Mouse (Mus musculus): Measurements from ENCODE around the gene Pglyrp1. TPM values are rescaled to one million over a fixed set of nuclear protein-coding genes. Genes with fewer than 3 reads are reported as not detected.

Pglyrp1 gene
- polyA plus RNA-seq, 1 experiment: not detected

DNA sequence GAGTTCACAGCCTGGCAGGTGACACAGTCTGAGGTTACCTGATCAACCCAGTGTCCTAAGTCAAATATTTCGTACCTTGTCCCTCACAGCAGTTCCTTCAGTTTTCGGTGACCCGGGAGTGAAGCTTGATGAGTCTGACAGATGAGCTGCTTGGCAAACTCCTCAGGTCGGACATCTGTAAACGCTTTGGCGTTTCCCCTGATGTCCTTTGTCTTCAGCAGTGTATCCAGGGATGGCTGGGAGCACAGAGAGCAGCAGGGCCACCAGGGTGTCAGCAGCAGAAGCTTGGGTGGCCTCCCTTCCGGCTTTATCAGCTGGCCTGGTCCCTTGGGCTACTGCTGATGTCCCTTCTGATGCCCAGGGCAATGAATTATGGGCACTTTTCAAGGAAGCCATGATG is 7.6 kb downstream of the Pglyrp1 start:
- H3K4me1 ChIP-seq (ENCODE audit: control insufficient read depth, insufficient read depth, low read length): no peaks in the 10 kb centered on the region
- no peak overlapping the region for H3K27ac ChIP-seq (ENCODE audit: insufficient read depth, low read depth, low read length)
- WGBS: 82% methylated on average over 7 of the region's 7 CpGs
- TF ChIP-seq POLR2A (IDR thresholded peaks at IDR 0.05; ENCODE audit: insufficient read depth, low read depth, low read length): no peak
- no peak for TF ChIP-seq CTCF (IDR thresholded peaks at IDR 0.05; ENCODE audit: insufficient read depth, low read depth, low read length)
- no peak overlapping the region for H3K4me3 ChIP-seq (ENCODE audit: insufficient read depth, low read depth, low read length)

DNA sequence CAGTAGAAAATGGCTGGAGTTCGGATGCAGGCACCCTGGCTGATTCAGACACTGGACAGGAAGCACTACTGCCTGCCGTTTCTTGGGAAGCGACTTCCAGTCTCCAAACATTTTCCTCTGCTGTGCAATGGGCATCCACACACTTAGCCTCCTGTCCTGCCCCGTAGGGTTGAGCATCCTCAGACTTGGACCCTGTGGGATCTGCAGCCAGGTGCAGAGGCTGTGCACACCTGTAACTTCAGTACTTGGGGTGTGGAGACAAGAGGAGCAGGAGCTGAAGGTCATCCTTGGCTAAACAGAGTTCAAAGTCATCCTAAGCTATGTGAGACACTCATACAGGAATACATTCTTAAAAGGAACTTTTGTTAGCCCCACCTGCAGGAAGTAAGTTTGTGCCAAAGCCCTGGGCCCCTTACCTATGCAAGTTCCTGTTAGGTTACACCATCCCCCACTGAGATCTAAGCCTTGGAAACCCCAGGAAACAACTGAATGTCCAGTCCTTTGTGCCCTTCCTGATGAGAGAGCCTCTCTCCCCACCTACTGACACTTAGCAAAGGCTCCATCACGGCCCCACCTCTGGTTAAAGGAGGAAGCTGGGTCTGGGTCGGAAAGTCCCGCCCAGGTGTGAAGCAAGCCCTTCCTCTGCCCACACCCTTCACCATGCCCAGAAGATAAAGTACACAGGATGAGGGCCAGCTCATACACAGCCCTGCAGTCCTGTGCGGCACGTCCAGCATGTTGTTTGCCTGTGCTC is 13.0 kb downstream of the Pglyrp1 start:
- peak overlapping the region; percentile 8; the same call in 1 of the 2 replicates for H3K4me3 ChIP-seq (ENCODE audit: insufficient read depth, low read depth, low read length)
- TF ChIP-seq CTCF (IDR thresholded peaks at IDR 0.05; ENCODE audit: insufficient read depth, low read depth, low read length) (no peak), POLR2A (IDR thresholded peaks at IDR 0.05; ENCODE audit: insufficient read depth, low read depth, low read length) (no peak)
- H3K4me1 ChIP-seq (ENCODE audit: control insufficient read depth, insufficient read depth, low read length): no peaks in the 10 kb centered on the region
- no peak overlapping the region for H3K27ac ChIP-seq (ENCODE audit: insufficient read depth, low read depth, low read length)
- WGBS: 76% methylated on average over 9 of the region's 9 CpGs

DNA sequence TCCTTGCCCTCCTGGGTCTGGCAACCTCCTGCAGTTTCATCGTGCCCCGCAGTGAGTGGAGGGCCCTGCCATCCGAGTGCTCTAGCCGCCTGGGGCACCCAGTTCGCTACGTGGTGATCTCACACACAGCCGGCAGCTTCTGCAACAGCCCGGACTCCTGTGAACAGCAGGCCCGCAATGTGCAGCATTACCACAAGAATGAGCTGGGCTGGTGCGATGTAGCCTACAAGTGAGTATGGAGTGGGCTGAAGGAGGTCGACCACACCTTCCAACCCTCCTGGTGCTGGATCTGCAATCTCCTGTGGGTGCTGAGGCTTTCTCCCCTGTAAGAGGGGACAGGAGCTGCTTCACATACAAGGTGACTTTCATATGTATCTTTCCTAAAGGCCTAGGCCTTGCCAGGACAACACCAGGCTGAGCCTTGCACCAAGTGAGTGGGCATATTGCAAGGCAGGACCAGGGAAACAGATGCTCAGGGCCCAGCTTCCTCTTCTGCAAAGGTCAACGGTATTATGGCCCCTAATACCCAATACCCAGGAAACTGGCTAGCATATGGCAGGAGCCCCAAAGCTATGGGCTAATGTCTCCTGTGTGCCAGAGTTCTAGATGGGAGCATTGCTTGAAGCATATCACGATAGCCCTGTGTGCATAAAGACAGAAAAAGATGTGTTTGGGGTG is 13.8 kb downstream of the Pglyrp1 start:
- H3K4me1 ChIP-seq (ENCODE audit: control insufficient read depth, insufficient read depth, low read length): no peaks in the 10 kb centered on the region
- H3K4me3 ChIP-seq (ENCODE audit: insufficient read depth, low read depth, low read length): peak overlapping the region; percentile 8; the same call in 1 of the 2 replicates
- no peak overlapping the region for H3K27ac ChIP-seq (ENCODE audit: insufficient read depth, low read depth, low read length)
- 68% methylated on average over 13 of the region's 13 CpGs for WGBS
- TF ChIP-seq POLR2A (IDR thresholded peaks at IDR 0.05; ENCODE audit: insufficient read depth, low read depth, low read length): no peak
- TF ChIP-seq CTCF (IDR thresholded peaks at IDR 0.05; ENCODE audit: insufficient read depth, low read depth, low read length): no peak

DNA sequence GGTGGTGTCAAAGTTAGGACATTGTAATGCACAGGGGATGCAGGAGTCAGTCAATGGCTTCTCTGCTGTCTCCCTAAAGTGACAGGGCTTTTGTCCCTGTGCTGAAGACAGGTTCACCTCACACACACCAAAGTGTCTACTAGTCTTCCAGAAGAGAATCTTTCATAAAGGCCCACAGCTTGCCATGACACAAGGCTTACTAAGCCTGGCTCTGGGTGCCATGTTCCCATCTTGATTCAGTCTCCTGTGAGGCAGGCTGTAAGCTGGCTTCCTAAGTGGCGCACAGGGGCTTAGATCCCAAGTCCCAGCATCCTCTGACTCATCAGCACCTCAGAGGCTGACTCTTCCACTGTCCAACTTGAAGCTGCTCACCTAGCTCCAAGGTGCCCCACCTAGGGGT is 15.8 kb downstream of the Pglyrp1 start:
- no peaks in the 10 kb centered on the region for H3K4me1 ChIP-seq (ENCODE audit: control insufficient read depth, insufficient read depth, low read length)
- WGBS: 97% methylated on average over 1 of the region's 1 CpGs
- no peak for TF ChIP-seq POLR2A (IDR thresholded peaks at IDR 0.05; ENCODE audit: insufficient read depth, low read depth, low read length)
- TF ChIP-seq CTCF (IDR thresholded peaks at IDR 0.05; ENCODE audit: insufficient read depth, low read depth, low read length): no peak
- no peak overlapping the region for H3K4me3 ChIP-seq (ENCODE audit: insufficient read depth, low read depth, low read length)
- H3K27ac ChIP-seq (ENCODE audit: insufficient read depth, low read depth, low read length): no peak overlapping the region

DNA sequence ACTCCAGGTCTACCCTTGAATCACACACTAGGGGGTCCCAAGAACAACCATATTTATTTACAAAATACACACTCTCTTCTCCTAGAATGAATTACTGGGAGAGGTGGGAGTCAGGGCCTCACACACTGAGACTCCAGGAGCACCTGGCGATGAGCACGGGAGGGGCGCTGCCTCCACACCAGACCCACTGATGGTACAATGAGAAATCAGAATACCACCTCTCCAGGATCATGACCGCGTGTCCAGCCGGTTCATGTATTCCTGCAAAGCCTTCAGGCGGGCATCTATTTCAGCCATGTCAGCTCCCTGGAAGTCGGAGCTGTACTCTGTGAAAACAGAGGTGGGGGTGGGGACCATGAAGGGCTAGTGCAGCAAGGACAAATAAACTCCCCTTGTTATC is 19.7 kb downstream of the Pglyrp1 start:
- TF ChIP-seq POLR2A (IDR thresholded peaks at IDR 0.05; ENCODE audit: insufficient read depth, low read depth, low read length): no peak
- TF ChIP-seq CTCF (IDR thresholded peaks at IDR 0.05; ENCODE audit: insufficient read depth, low read depth, low read length): no peak
- H3K4me3 ChIP-seq (ENCODE audit: insufficient read depth, low read depth, low read length): no peak overlapping the region
- 96% methylated on average over 8 of the region's 8 CpGs for WGBS
- peaks cover 19% of the 10 kb centered on the region for H3K4me1 ChIP-seq (ENCODE audit: control insufficient read depth, insufficient read depth, low read length)
- H3K27ac ChIP-seq (ENCODE audit: insufficient read depth, low read depth, low read length): no peak overlapping the region

DNA sequence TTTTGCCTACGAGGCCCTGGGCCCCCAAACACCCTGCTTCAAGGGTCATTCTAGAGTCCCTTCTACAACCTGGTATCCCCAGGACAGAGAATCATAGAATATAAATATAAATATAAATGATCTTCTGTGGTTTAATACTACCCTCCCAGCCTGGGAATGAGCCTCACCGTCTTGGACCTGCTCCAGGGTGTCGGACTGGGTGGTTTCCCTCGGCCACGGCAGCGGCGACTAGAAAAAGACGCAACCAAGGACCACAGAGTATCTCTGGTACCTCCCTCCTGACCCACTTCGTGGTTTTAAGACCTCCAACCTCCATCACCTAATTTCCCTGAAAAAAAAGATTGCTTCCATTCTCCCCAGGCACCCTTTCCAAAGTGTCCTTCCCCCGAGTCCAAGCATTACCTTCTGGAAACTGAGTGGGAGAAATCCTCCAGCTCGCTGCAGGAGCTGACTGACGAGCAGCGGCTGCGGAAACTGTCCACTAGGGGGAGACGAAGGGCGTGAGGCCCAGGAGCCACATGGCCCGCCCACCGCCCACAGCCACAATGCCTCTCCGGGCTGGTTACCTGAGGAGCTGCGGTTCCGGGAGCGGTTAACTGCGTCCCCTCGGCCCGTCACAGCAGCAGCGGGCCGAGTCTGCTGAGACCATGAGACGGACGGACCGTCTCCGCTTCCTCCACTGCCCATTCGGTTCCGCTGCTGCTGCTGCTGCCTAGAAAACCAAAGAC is 20.9 kb downstream of the Pglyrp1 start:
- H3K27ac ChIP-seq (ENCODE audit: insufficient read depth, low read depth, low read length): no peak overlapping the region
- H3K4me3 ChIP-seq (ENCODE audit: insufficient read depth, low read depth, low read length): peak overlapping the region; percentile 46
- TF ChIP-seq CTCF (IDR thresholded peaks at IDR 0.05; ENCODE audit: insufficient read depth, low read depth, low read length) (peak; percentile 71), POLR2A (IDR thresholded peaks at IDR 0.05; ENCODE audit: insufficient read depth, low read depth, low read length) (no peak)
- WGBS: 16% methylated on average over 33 of the region's 33 CpGs
- peaks cover 23% of the 10 kb centered on the region for H3K4me1 ChIP-seq (ENCODE audit: control insufficient read depth, insufficient read depth, low read length)

DNA sequence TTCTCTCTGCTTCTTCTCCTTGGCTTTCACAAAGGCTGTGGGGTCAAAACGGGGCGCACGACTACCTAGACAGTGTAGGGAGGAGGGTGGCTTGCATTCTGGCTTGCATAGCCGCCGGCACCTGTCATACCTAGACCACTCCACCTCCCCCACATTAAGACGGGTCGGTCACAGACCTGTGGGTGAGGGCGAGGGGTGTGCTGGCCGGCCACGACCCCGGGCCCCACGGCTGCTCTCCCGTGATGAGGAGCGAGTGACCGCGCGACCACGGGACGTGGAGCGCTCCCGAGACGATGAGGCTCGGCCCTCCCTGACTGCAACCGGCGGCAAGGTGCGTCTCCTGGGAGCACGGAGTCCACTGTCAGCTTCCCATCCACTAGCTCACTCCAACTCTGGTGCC is 21.9 kb downstream of the Pglyrp1 start:
- Histone ChIP-seq H3K4me3 (ENCODE audit: insufficient read depth, low read depth, low read length) (peak overlapping the region; percentile 46; the same call in 1 of the 2 replicates), H3K27ac (ENCODE audit: insufficient read depth, low read depth, low read length) (no peak overlapping the region), H3K4me1 (ENCODE audit: control insufficient read depth, insufficient read depth, low read length) (peaks cover 23% of the 10 kb centered on the region)
- 37% methylated on average over 27 of the region's 27 CpGs for WGBS
- TF ChIP-seq CTCF (IDR thresholded peaks at IDR 0.05; ENCODE audit: insufficient read depth, low read depth, low read length): no peak
- no peak for TF ChIP-seq POLR2A (IDR thresholded peaks at IDR 0.05; ENCODE audit: insufficient read depth, low read depth, low read length)

DNA sequence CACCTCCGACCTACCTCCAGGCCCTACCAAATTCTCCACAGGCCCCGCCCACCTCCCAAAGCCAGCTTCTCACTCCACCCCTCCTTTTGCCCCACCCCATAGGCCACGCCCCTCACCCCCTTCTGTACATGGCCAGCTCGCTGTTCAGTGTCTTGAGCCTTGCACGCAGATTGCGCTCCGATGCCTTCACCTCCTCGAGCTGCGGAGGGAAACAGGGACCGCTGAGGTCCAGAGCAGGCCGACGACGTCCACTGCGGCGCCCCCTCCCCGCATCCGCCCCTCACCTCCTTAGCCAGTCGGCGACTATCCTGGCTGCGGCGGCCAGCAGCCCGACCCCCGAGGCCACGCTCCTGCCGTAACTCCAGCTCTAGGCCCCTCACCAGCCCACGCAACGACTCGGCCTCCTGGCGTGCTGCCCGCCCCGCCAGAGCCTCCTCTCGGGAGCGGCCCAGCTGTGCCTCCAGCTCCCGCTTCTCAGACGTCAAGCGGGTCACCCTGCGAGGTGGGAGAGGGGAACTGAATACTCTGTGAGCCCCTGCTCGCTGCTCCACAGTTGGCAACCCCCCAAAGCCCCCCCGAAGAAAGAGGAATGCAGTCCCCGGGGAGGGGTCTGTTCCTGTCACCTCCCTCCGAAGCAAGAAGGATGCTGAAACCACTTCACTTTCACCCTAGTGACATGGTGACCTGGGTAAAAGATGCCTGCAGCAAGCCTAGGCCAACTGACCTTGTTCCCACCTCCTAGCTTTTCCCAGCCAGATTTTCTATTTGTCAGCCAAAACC is 22.7 kb downstream of the Pglyrp1 start:
- 3% methylated on average over 41 of the region's 41 CpGs for WGBS
- Histone ChIP-seq H3K4me1 (ENCODE audit: control insufficient read depth, insufficient read depth, low read length) (peaks cover 23% of the 10 kb centered on the region), H3K4me3 (ENCODE audit: insufficient read depth, low read depth, low read length) (peak overlapping the region; percentile 57), H3K27ac (ENCODE audit: insufficient read depth, low read depth, low read length) (no peak overlapping the region)
- TF ChIP-seq POLR2A (IDR thresholded peaks at IDR 0.05; ENCODE audit: insufficient read depth, low read depth, low read length) (no peak), CTCF (IDR thresholded peaks at IDR 0.05; ENCODE audit: insufficient read depth, low read depth, low read length) (no peak)

Measured in olfactory bulb, adult 2 months (tissue).